Mouse (Mus musculus): ENCODE results near the gene Rin2. TPM values are rescaled to one million over a fixed set of nuclear protein-coding genes. Genes with fewer than 3 reads are reported as not detected.

Gene Rin2
- polyA plus RNA-seq (2014; fragmentation: Illumina TruSeq; extraction: RNeasy Lipid Tissue Mini Kit (QIAGEN cat#74804); ENCODE audit: low read depth, low replicate concordance): 31.5 TPM

GRCm38 (mm10) chr2:145675142-145675755 is at the start of gene Rin2:
Gene Rin2, plus strand, starts transcription at chr2:145675215.

GRCm38 (mm10) chr2:145901861-145902260 is 226.8 kb downstream of the Rin2 start, which contains the start of gene Naa20:
Gene Naa20, plus strand, starts transcription at chr2:145902099.

GRCm38 (mm10) chr2:145934339-145935231 is 259.6 kb downstream of the Rin2 start, which contains the start of the genes Cfap61 and Crnkl1:
Gene Cfap61, plus strand, starts transcription at chr2:145934784.
Gene Crnkl1, minus strand, starts transcription at chr2:145935014.

Other genes starting within 250 kb of the Rin2 start
- gene Naa20, start 226.9 kb downstream of the Rin2 start, polyA plus RNA-seq (2014; fragmentation: Illumina TruSeq; extraction: RNeasy Lipid Tissue Mini Kit (QIAGEN cat#74804); ENCODE audit: low read depth, low replicate concordance): 47.3 TPM